Mouse (Mus musculus) intestine, embryonic 14.5 days (tissue): ENCODE data around the gene Slc2a1. TPM values are rescaled to one million over a fixed set of nuclear protein-coding genes. Genes with fewer than 3 reads are reported as not detected.

Experiments
- ATAC-seq: fragments of 200-750 bp; cut with Nextera tagmentation; replicated peaks from 2 replicates; pipeline ENCODE4 v1.8.0; 2017; ENCODE audit warnings: low read depth, moderate number of reproducible peaks, moderate TSS enrichment, moderate library complexity; ENCODE audit not compliant: low FRiP score, low TSS enrichment
- DNase-seq: peaks from one replicate; pipeline ENCODE4 v3.0.0-alpha.2; 2018; ENCODE audit warnings: low spot score
- H3K27ac ChIP-seq: fragments of 300-500 bp; sonication (generic); 2 replicates; pipeline ENCODE4 v1.5.1; 2014; ENCODE audit warnings: low read depth, mild to moderate bottlenecking, control low read depth
- H3K27me3 ChIP-seq: fragments of 300-500 bp; sonication (generic); replicated peaks from 2 replicates; pipeline ENCODE4 v1.6.1; 2014; ENCODE audit warnings: low read length, control low read depth; ENCODE audit not compliant: control insufficient read depth, insufficient read depth
- H3K36me3 ChIP-seq: fragments of 300-500 bp; sonication (generic); 2 replicates; pipeline ENCODE4 v1.6.1; 2014; ENCODE audit warnings: low read length, control low read depth; ENCODE audit not compliant: control insufficient read depth, insufficient read depth
- H3K4me1 ChIP-seq: fragments of 300-500 bp; sonication (generic); replicated peaks from 2 replicates; pipeline ENCODE4 v1.6.1; 2014; ENCODE audit warnings: low read length, control low read depth, mixed read lengths; ENCODE audit not compliant: control insufficient read depth, insufficient read depth
- H3K4me2 ChIP-seq: fragments of 300-500 bp; sonication (generic); 2 replicates; pipeline ENCODE4 v1.6.1; 2014; ENCODE audit warnings: low read length
- H3K4me3 ChIP-seq: fragments of 300-500 bp; sonication (generic); 2 replicates; pipeline ENCODE4 v1.5.1; 2014; ENCODE audit warnings: low read depth, low read length, control low read depth, mixed read lengths
- H3K9ac ChIP-seq: fragments of 300-500 bp; sonication (generic); 2 replicates; pipeline ENCODE4 v1.6.1; 2014; ENCODE audit warnings: mild to moderate bottlenecking, low read length
- H3K9me3 ChIP-seq: fragments of 300-500 bp; sonication (generic); 2 replicates; pipeline ENCODE4 v1.6.1; 2016; ENCODE audit warnings: low read length, control low read depth; ENCODE audit not compliant: control insufficient read depth
- WGBS: fragments of 180-500 bp; shearing (Covaris S2); extraction: QIAGEN DNeasy Blood & Tissue Kit; methylation state at CpG from one replicate; pipeline ENCODE4 v1.1.7; 2014; 5-methylcytosine and 5-hydroxymethylcytosine counted together
- polyA plus RNA-seq: library from polyadenylated mRNA; unstranded; fragments of >200 nt; fragmentation: Nextera tagmentation; extraction: Ambion mirVana; gene quantifications from 2 replicates; pipeline ENCODE4 v1.2.1, GENCODE M21; 2014

The Slc2a1 gene
- polyA plus RNA-seq, 1 experiment from 2014 or later, result 132 TPM

DNA sequence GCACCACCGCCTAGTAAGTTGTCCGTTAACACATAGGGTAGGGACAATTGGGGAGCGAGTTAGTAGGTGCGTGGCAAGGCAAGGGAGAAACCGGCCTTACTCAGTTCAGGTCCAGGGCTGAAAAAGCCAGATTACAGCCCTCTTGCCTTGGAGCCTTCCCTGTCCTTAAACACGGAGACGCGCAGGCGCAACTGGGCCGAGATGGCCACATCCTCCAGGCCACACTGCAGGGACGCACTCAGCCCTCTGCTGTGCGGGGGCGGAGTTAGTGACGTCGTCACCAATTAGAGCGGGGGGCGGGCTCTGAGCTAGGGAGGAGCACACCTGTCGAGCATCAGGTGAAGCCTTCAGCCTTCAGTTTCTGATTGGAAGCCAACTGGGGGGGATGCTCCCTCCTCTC is 29.7 kb downstream of the Slc2a1 start:
- 0 out of 2 replicates have a peak overlapping the region, but pooled peaks have one; percentile 11 for H3K4me3 ChIP-seq
- H3K4me2 ChIP-seq, result peak overlapping the region; percentile 40
- H3K9ac ChIP-seq, result no peak overlapping the region
- ATAC-seq (peak; percentile 83), DNase-seq (peak; percentile 84)
- H3K9me3 ChIP-seq, result no peaks in the 10 kb centered on the region
- WGBS, result 12% methylated on average over 18 of the region's 18 CpGs
- H3K27ac ChIP-seq, result peak overlapping the region; percentile 19; the same call in 1 of the 2 replicates
- H3K36me3 ChIP-seq, result peaks cover 45% of the 10 kb centered on the region
- no peaks in the 10 kb centered on the region for H3K27me3 ChIP-seq
- no peaks in the 10 kb centered on the region for H3K4me1 ChIP-seq

DNA sequence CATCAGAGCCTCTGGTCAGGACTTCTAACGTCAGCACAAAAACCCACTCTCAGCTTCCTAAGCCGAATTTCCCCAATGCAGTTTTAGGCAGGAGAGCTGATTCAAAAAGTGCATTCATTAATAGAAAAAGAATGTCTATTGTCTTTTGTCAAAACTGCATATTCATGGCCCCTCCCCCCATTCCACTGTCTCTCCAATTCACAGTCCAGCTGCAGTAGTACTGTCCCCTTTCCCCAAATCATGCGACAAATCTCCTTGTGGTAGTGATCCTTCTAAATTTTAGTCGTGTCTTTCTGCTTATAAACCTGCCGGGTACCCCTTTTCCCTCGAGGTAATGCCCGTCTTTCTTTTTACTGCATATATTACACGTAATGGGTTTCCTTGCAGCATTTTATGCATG is 30.3 kb downstream of the Slc2a1 start:
- H3K27ac ChIP-seq, result no peak overlapping the region

DNA sequence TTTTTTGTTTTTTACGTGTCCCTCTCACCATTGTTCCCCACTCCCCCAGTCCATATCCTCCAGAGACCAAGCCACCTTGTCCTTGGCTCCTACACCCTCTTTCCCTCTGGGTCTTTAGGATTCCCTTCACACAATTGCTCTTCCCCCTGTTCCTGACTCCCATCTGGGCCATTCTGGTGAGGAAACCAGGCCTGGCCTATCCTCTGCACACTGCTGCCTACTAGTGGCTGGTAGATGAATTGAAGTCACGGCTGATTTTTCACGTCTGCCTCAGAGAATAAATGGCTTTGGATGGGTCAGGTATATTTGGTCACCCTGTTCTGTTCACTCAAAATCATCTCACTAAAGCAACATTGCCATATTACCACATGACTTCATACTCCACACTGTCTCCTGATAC is 31.6 kb downstream of the Slc2a1 start:
- no peak for DNase-seq
- 54% methylated on average over 3 of the region's 3 CpGs for WGBS

More for the DNA sequence above, 30.3 kb downstream of the Slc2a1 start:
- no peak for ATAC-seq
- Histone ChIP-seq H3K4me3 (no peak overlapping the region), H3K36me3 (peaks cover 39% of the 10 kb centered on the region), H3K27me3 (no peaks in the 10 kb centered on the region), H3K4me1 (no peaks in the 10 kb centered on the region), H3K4me2 (no peak overlapping the region), H3K9me3 (no peaks in the 10 kb centered on the region), H3K9ac (no peak overlapping the region)
- WGBS, result 68% methylated on average over 8 of the region's 8 CpGs
- DNase-seq, result no peak

DNA sequence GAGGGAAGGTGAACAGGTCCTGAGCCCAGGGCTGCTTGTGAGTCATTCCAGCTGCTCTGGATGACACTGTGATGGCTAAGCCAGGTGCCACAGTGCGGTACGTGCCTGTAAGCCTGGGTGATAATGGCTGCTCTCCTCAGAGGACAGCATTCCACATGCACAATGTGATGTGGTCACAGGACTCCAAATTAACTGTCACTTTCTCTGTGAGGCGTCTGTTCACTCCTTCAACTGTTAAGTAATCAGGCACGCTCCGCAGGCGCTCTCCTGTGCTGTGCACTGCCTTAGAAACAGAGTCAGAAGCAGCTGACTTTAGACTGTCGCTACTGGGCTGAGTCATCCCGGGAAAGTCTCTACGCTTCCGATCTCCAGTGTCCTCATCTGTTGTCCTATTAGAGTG is 32.7 kb downstream of the Slc2a1 start:
- no peak for ATAC-seq
- Histone ChIP-seq H3K4me2 (no peak overlapping the region), H3K4me1 (no peaks in the 10 kb centered on the region), H3K9me3 (no peaks in the 10 kb centered on the region), H3K9ac (no peak overlapping the region), H3K36me3 (peaks cover 15% of the 10 kb centered on the region), H3K27me3 (no peaks in the 10 kb centered on the region), H3K4me3 (no peak overlapping the region), H3K27ac (no peak overlapping the region)
- WGBS, result 67% methylated on average over 10 of the region's 10 CpGs
- no peak for DNase-seq

More for the DNA sequence above, 31.6 kb downstream of the Slc2a1 start:
- Histone ChIP-seq H3K36me3 (peaks cover 25% of the 10 kb centered on the region), H3K9me3 (no peaks in the 10 kb centered on the region), H3K9ac (no peak overlapping the region), H3K4me2 (no peak overlapping the region), H3K27me3 (no peaks in the 10 kb centered on the region), H3K4me3 (no peak overlapping the region), H3K4me1 (no peaks in the 10 kb centered on the region), H3K27ac (no peak overlapping the region)
- no peak for ATAC-seq

- no peak overlapping the region for H3K9ac ChIP-seq
- H3K27me3 ChIP-seq, result no peaks in the 10 kb centered on the region
- peak overlapping the region; percentile 45 for H3K4me2 ChIP-seq
- H3K4me1 ChIP-seq, result no peaks in the 10 kb centered on the region
- ATAC-seq, result 0 out of 2 replicates have a peak, but pooled peaks have one; percentile 30
- no peaks in the 10 kb centered on the region for H3K9me3 ChIP-seq
- DNase-seq, result peak; percentile 81
- H3K4me3 ChIP-seq, result peak overlapping the region; percentile 11; the same call in 1 of the 2 replicates
- 26% methylated on average over 24 of the region's 24 CpGs for WGBS
- peaks cover 3% of the 10 kb centered on the region; the same call in 1 of the 2 replicates for H3K36me3 ChIP-seq
- H3K27ac ChIP-seq, result no peak overlapping the region
These were observed 33.8 kb downstream of the Slc2a1 start for GRCm38 (mm10) chr4:119142230-119142871.

GRCm38 (mm10) chr4:119146816-119147215 is 38.3 kb downstream of the Slc2a1 start:
- Histone ChIP-seq H3K4me3 (no peak overlapping the region), H3K27me3 (no peaks in the 10 kb centered on the region), H3K4me1 (no peaks in the 10 kb centered on the region), H3K4me2 (no peak overlapping the region), H3K27ac (no peak overlapping the region), H3K9me3 (no peaks in the 10 kb centered on the region), H3K9ac (no peak overlapping the region), H3K36me3 (no peaks in the 10 kb centered on the region)
- DNase-seq, result no peak
- 84% methylated on average over 7 of the region's 7 CpGs for WGBS
- no peak for ATAC-seq

- no peak overlapping the region for H3K27ac ChIP-seq
- no peaks in the 10 kb centered on the region for H3K36me3 ChIP-seq
- H3K9ac ChIP-seq, result no peak overlapping the region
- H3K4me2 ChIP-seq, result no peak overlapping the region
- no peaks in the 10 kb centered on the region for H3K9me3 ChIP-seq
- ATAC-seq (no peak), DNase-seq (no peak)
- H3K4me1 ChIP-seq, result no peaks in the 10 kb centered on the region
- H3K27me3 ChIP-seq, result no peaks in the 10 kb centered on the region
- H3K4me3 ChIP-seq, result no peak overlapping the region
- whole genome bisulfite sequencing, result 79% methylated on average over 5 of the region's 5 CpGs
These were observed 38.8 kb downstream of the Slc2a1 start for GRCm38 (mm10) chr4:119147347-119147746.

DNA sequence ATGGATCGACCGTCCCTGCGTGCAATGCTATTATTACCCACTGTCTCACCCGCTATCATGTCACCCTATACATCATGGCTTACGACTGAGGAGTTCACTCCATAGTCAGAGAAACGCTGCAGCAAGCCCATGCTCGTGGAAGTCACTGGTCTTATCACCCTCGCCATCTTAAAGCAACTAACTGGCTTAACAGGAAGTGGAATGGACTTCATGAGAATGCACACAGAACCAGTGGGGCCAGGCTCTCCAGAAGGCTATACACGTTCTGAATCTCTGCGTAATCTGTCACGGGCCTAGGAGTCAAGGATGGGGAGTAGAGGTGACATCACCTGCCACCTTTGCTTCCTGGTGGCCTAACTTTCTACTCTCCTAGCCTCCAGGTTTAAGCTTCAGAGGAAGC is 40.2 kb downstream of the Slc2a1 start:
- H3K4me3 ChIP-seq, result no peak overlapping the region
- 80% methylated on average over 11 of the region's 11 CpGs for WGBS
- H3K4me1 ChIP-seq, result no peaks in the 10 kb centered on the region
- ATAC-seq (no peak), DNase-seq (no peak)
- H3K27me3 ChIP-seq, result no peaks in the 10 kb centered on the region
- H3K4me2 ChIP-seq, result no peak overlapping the region
- no peak overlapping the region for H3K9ac ChIP-seq
- H3K36me3 ChIP-seq, result no peaks in the 10 kb centered on the region
- H3K9me3 ChIP-seq, result no peaks in the 10 kb centered on the region
- no peak overlapping the region for H3K27ac ChIP-seq

- Histone ChIP-seq H3K9ac (no peak overlapping the region), H3K4me3 (no peak overlapping the region), H3K4me2 (no peak overlapping the region), H3K9me3 (no peaks in the 10 kb centered on the region), H3K27ac (no peak overlapping the region), H3K27me3 (no peaks in the 10 kb centered on the region), H3K36me3 (no peaks in the 10 kb centered on the region), H3K4me1 (no peaks in the 10 kb centered on the region)
- ATAC-seq, result no peak
- 39% methylated on average over 2 of the region's 2 CpGs for WGBS
- DNase-seq, result peak; percentile 79
These were observed 48.7 kb downstream of the Slc2a1 start for GRCm38 (mm10) chr4:119157186-119157585.
